Mouse (Mus musculus) heart, postnatal 0 days (tissue): ENCODE measurements at regions not wholly inside any gene's neighbourhood (a gene's known extent, or its start where the extent isn't known, plus 50 kb on each side); places are given as distances from the start of the nearest gene placed in this dataset.

Source experiments
- CTCF ChIP-seq: IDR thresholded peaks from 2 replicates; pipeline ENCODE4 v1.5.1; 2016; ENCODE audit warnings: antibody characterized with exemption, control low read depth, low read depth
- EP300 ChIP-seq: IDR thresholded peaks from 2 replicates; pipeline ENCODE4 v1.6.1; 2016; ENCODE audit warnings: antibody characterized with exemption, low read depth

- TF ChIP-seq CTCF (no peak), EP300 (no peak)
Measured at GRCm38 (mm10) chr11:45785806-45786205, 66.0 kb upstream of the Clint1 start.
